Mouse (Mus musculus): ENCODE measurements around the gene Hmgb4. TPM values are rescaled to one million over a fixed set of nuclear protein-coding genes. Genes with fewer than 3 reads are reported as not detected.
A peak's percentile ranks its signal among the peaks of the same experiment; 100 is the strongest.

Gene Hmgb4
- total RNA-seq (2021) (not detected), polyA plus RNA-seq (2012; rRNA removed) (not detected in 2 replicates)
- long read RNA-seq, result 0 reads

DNA sequence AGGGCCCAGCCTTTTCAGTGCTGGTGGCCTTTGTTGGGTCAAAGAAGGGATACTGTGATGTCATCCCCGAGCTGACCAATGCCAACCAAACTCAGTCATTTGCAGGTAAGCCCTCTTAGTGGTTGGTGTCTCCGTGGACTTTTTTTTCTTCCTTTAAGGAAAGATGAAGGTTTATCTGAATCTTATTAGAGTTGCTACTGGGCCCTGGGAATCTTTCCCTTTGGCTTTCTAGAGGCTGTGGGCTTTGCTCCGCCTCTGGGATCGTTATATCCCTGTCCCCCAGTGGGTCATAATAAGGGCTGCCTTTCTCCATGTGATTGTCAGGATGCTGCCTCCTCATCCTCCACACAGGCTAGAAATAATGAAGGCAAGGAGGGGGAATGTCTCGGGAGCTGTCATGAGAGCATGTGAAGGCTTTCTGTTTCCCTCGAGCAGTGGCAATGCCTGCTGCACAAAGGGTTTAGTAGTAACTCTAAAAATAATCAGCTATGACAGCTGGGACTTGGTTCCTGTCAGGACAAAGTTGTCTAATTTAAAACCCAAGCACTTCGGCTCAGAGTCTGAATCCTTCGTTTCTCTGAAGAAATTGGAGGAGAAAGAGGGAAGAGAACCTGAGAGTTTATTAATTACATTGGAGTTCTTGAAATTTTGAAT lies at the start of gene Hmgb4:
TSS of gene Hmgb4 (minus strand) at position 51 of the 654 bp plus-strand sequence.
- no peak for DNase-seq

GRCm38 (mm10) chr4:128306011-128306410 lies 45.3 kb upstream of the Hmgb4 start:
- DNase-seq, result no peak

DNA sequence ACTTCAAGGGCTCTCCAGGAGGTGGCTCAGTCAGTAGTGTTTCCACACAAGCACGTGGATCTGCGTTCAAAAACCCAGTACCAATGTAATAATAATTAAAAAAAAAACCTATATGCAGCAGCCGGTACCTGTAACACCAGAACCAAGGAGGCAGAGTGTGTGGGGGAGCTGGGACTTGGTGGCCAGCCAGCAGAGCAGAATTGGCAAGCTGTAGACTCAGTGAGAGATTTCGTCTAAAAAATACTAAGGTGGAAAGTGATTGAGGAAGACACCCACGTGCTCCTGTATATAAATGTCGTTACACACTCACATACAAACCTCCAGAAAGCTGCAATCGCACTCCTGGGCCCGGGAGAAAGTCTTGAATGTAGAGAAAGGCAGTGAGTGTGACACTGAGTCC lies 43.3 kb upstream of the Hmgb4 start:
- no peak for DNase-seq

- DNase-seq, result no peak
Observed at GRCm38 (mm10) chr4:128288095-128288494, 27.3 kb upstream of the Hmgb4 start.

- DNase-seq, result no peak
Observed at GRCm38 (mm10) chr4:128285009-128285408, 24.3 kb upstream of the Hmgb4 start.

DNA sequence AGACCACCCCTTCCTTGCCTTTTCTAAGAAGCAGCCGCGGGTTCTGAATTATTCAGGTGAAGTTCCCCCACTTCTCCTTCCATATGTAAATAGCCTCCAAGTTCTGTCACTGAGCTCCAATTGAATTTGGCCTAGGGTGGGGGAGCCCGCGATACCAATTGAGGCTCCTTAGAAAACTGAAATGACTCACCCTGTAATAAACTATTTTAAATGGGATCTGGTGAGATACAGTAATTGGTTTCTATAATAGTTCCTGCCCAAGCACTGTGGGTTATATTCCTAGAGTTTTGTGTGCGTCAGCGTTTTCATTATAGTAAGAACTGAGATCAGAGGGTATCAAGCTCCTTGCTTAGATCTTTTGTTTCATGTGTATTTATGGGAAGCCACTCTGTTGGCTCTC lies 14.8 kb upstream of the Hmgb4 start:
- no peak for DNase-seq

- no peak for DNase-seq
Observed at GRCm38 (mm10) chr4:128275116-128275515, 14.4 kb upstream of the Hmgb4 start.

DNA sequence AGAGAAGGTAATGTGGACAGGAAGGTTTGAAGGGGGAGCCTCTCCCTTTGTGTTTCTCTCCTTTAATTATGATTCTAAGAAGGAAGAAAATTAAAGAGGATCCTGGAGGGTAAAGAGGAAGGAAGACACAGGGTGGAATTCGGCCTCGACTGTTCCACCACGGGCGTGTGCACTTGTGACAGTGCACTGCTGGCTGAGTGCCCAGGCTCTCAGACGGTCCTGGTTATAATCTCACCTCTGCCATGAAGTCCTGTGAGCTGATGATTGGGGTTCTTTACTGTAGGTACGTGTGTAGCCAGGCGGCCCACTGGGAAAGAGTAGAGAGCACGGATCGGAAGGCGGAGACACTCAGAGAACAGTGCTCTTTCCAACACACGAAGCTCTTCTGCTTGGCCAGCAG lies 12.4 kb upstream of the Hmgb4 start:
- no peak for DNase-seq

GRCm38 (mm10) chr4:128272501-128272900 lies 11.7 kb upstream of the Hmgb4 start:
- DNase-seq, result no peak

- no peak for DNase-seq
Observed at GRCm38 (mm10) chr4:128270931-128271330, 10.2 kb upstream of the Hmgb4 start.

DNA sequence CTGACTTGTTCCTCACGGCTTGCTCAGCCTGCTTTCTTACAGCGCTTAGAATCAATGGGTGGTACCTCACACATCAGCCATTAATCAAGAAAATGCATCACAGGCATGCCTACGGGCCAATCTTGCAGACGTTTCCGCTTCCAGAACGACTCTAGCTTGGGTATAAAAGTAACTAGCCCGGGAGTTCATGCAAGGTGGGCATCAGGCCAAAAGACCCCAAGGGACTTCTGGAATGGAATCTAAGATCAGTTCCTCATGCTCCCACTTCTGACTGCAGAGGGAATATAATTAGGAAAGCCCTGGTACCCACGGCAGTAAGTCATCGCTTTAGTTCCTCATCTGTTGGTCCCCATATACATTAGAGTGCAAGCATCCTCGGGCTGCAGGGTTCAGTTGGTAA lies 9.4 kb upstream of the Hmgb4 start:
- no peak for DNase-seq

GRCm38 (mm10) chr4:128269261-128269875 lies 8.6 kb upstream of the Hmgb4 start:
- DNase-seq, result no peak

- DNase-seq, result no peak
Observed at GRCm38 (mm10) chr4:128265341-128265740, 4.6 kb upstream of the Hmgb4 start.

- no peak for DNase-seq
Observed at GRCm38 (mm10) chr4:128264491-128264890, 3.7 kb upstream of the Hmgb4 start.

DNA sequence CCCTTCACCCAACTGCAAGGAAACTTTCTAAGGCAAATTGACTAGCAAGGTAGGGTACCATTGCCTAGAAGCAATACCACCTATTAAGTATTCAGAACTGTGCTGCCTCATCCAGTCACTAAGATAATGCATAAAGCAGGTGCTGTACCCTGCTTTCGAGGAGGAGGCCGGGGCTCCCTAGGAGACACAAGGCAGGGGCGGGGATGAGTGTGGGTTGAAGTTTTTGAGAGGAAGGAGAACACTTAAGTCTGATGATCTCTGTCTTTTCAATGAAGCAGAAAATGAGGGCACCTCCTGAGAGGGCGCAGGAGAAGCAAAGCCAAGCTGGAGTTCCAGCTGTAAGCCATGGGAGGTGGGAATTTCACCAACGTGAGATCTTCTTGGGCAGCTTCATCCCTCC lies 1.5 kb downstream of the Hmgb4 start:
- no peak for DNase-seq

DNA sequence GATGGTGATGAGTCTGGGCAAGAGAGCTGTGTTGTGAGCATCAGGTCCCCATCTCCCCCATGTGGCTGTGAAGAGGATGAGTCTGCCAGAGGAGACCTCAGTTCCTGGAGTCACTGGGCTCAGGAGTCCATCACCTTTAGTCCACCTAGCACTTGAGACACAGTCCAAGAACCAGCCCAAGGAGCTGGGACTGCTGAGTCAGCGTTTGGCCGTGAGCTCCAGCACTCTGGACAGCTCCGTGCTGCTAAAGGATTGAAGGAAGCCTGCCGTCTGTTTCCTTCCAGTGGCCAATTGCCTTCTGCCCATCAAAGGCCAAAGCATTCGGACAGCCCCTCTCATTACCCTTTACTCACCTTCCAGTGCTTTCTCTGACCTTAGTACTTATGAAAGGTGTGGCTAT lies 12.1 kb downstream of the Hmgb4 start:
- peak; percentile 12 for DNase-seq

DNA sequence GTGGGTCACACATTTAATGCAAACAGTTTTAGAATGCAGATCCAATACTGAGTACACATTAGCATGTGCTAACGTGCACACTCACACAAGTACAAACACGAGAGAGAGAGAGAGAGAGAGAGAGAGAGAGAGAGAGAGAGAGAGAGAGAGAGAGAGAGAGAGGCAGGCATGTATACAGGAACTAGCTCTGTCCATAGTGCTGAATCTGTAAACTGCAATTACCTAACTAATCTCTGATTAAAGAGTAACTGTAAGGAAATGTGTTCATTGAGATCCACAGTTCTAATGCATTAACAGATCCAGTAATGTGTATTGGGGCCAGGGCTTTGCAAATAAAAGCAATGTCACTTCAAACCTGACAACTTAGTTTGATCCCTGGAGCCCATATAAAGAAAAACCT lies 15.6 kb downstream of the Hmgb4 start:
- no peak for DNase-seq

GRCm38 (mm10) chr4:128241854-128242356 lies 18.9 kb downstream of the Hmgb4 start:
- no peak for DNase-seq

DNA sequence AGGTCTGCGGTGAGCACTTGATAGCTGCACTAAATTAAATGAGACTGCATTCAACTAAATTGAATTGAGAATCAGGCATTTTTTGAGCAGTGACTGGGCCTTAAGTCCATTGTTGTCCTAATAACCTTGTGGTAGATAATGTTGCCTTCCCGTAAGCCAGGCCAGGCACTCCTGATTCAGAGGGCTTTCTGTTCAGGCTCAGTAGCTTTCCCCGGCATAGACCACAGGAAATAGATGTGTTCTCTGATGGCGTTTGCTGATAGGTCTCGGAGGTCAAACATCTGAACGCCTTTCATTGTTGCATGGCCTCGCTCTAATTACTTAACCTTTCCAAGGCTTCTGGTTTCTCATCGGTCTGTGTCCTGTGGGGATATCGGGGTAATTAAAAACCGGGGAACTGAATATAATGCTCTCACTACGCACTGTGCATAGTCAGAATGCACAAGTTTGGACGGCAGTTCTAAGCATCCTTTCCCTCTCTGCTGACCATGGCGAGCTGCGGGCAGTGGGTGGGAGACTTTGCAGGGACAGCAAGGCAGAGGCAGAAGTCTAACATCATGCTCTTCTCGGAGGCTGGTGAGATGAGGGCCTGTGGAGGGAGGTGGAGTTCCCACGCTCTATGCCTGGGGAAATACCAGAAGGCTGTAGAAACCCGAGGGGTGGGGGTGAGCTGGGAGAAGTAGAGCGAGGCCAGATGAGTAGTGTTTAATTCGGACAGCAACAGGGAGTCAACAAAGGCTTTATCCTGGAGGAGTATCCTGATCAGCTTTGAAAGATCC lies 19.5 kb downstream of the Hmgb4 start:
- DNase-seq, result no peak

- DNase-seq, result no peak
Observed at GRCm38 (mm10) chr4:128239113-128239512, 21.6 kb downstream of the Hmgb4 start.

DNA sequence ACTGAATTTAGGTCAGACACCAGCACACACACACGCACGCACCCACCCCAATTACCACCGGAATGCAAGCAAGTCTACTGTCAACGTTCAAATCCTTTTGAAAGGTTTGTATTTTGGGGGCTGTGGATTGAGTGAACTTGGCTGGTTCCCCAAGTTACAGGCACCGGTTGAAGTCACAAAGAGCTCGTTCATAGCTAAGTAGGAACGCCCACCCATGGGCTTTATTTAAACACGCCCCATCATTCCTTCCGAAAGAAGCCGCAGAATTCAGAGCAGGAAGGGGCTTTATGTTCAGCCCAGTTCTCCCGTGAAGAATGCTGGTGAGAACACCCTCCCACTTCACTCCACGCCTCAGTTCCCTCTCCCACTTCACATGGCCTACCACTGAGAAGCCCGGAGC lies 27.3 kb downstream of the Hmgb4 start:
- no peak for DNase-seq

DNA sequence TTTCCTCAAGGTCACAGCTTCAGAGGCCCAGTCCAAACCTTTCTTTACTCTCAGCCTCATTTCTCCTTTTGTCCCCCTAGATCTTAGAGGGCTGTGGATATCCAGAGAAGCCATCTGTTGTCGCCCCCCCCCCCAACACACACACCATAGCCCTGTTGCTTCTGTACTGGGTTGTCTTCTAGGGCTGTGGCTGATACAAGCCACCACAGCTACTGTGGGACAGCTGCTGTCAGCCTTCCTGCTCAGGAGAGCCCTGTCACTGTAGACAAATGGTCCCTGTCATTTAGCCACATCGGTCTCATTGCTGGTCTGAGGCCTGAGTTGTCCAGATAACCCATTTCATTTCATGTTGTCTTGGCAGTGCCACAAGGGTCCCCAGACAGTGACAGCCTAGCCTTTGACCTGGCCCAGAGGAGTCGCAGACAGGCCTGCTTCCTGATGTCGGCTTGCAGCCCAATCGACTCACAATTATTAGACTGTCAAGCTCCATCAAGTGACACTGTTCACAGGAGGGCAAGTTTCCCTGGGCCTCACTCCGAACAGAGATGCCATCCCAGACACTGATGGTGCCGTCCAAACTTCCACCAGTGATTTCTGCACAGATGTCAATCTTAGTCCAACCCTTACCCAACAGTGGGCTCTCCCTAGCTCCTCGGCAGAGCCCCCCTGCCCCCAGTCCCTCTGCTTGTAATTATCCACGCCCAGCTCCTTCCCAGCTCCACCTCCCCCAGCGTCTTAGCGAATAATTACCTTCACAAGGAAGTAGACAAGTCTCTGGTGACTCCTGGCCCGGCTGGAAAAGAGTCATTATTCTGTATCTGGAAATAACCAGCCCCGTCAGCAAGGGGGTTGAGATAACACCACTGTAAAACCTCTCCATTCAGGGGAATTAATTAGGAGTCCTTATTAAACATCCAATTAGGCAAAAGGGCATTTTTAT lies 33.1 kb downstream of the Hmgb4 start:
- no peak for DNase-seq

Measured in adrenal gland, adult 2 months (tissue).